8 mouse cellular contexts compared by ENCODE assay signal in the genomic region with DNA sequence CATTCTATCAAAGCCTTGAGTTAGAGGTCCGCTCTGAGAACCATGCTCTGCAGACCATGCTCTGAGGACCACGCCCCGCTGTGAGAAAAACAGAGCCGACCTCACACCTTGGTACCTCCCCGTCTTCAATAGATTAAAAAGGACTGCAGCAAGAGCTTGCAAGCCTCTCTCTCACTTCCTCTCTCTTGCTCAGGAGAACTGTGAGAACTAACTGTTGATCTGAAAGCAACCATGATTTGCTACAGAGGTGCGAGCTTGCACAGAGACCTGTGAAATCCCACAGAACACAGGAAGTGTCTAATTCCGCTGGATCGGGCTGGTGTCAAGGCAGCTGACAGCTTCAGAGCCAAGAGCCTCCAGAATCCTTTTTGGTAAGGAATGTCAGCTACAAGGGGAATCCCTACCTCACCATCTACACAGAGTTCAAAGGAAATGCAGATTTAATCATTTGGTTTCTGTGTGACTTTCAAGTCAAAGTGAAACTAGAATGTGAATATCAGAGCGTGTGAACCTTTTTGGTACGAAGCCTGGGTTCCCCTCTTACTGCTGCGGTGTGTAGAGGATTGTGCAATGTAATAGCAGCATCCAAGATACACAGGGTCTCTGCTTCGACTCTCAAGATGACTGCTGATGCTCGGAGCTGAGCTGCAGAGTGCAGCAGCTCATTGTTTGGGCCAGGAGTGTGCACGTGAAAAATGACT.
DNase-seq lines count a peak whose midpoint lies in the region; ATAC-seq lines count a peak whose summit lies in the region.

No protein-coding gene starts in this region.

- ATAC-seq in kidney, embryonic 16.5 days (ENCODE audit: low FRiP score, low TSS enrichment), result no peak
- no peak for ATAC-seq in heart, embryonic 12.5 days (ENCODE audit: insufficient number of reproducible peaks, low FRiP score)
- ATAC-seq in midbrain, embryonic 16.5 days, result no peak

- 62% methylated on average over 14 of the region's 14 CpGs for WGBS in kidney, embryonic 16.5 days
- 51% methylated on average over 14 of the region's 14 CpGs for whole genome bisulfite sequencing in heart, embryonic 12.5 days
- 81% methylated on average over 14 of the region's 14 CpGs for WGBS in midbrain, embryonic 16.5 days

- H3K9ac ChIP-seq in kidney, embryonic 16.5 days (replicated peaks; ENCODE audit: low read length), result no peak overlapping the region
- H3K9ac ChIP-seq in heart, embryonic 12.5 days, result no peak overlapping the region
- no peak overlapping the region for H3K9ac ChIP-seq in midbrain, embryonic 16.5 days (ENCODE audit: low read depth, low read length)

- no peak for DNase-seq in kidney, adult 18-20 months
- peak; percentile 29 for DNase-seq in lung, postnatal 10 days
- peak; percentile 44 to 57 for DNase-seq in thymus, postnatal 10 days (ENCODE audit: low spot score in 2 of 2)
- DNase-seq in cerebellum, adult 11-12 months, result no peak
- no peak for DNase-seq in ovary, postnatal 14 days (ENCODE audit: low spot score)

- H3K4me2 ChIP-seq in kidney, embryonic 16.5 days (replicated peaks; ENCODE audit: low read depth, low read length), result peak overlapping the region; percentile 15; the same call in 1 of the 2 replicates
- peak overlapping the region; percentile 29 for H3K4me2 ChIP-seq in heart, embryonic 12.5 days
- no peak overlapping the region for H3K4me2 ChIP-seq in midbrain, embryonic 16.5 days (ENCODE audit: low read length)

- H3K27me3 ChIP-seq in kidney, embryonic 16.5 days (ENCODE audit: insufficient read depth, low read length), result no peaks in the 10 kb centered on the region
- H3K27me3 ChIP-seq in heart, embryonic 12.5 days (replicated peaks), result no peaks in the 10 kb centered on the region
- no peaks in the 10 kb centered on the region for H3K27me3 ChIP-seq in midbrain, embryonic 16.5 days (ENCODE audit: control insufficient read depth, insufficient read depth, low read depth, low read length)

- no peak overlapping the region for H3K27ac ChIP-seq in kidney, embryonic 16.5 days (ENCODE audit: low read length)
- no peak overlapping the region for H3K27ac ChIP-seq in heart, embryonic 12.5 days (ENCODE audit: poor library complexity, severe bottlenecking)
- no peak overlapping the region for H3K27ac ChIP-seq in midbrain, embryonic 16.5 days (ENCODE audit: low read length)

- H3K36me3 ChIP-seq in kidney, embryonic 16.5 days (ENCODE audit: insufficient read depth, low read length), result no peaks in the 10 kb centered on the region
- no peaks in the 10 kb centered on the region for H3K36me3 ChIP-seq in heart, embryonic 12.5 days
- H3K36me3 ChIP-seq in midbrain, embryonic 16.5 days (ENCODE audit: control insufficient read depth, insufficient read depth, low read length), result no peaks in the 10 kb centered on the region

- no peaks in the 10 kb centered on the region for H3K4me1 ChIP-seq in kidney, embryonic 16.5 days (ENCODE audit: insufficient read depth, low read length)
- peaks cover 9% of the 10 kb centered on the region; the same call in 1 of the 2 replicates for H3K4me1 ChIP-seq in heart, embryonic 12.5 days (replicated peaks)
- peaks cover 9% of the 10 kb centered on the region for H3K4me1 ChIP-seq in midbrain, embryonic 16.5 days (ENCODE audit: control insufficient read depth, insufficient read depth, low read length)

- H3K9me3 ChIP-seq in kidney, embryonic 16.5 days (ENCODE audit: low read length), result no peaks in the 10 kb centered on the region
- no peaks in the 10 kb centered on the region for H3K9me3 ChIP-seq in heart, embryonic 12.5 days (replicated peaks)
- no peaks in the 10 kb centered on the region; the same call in 1 of the 2 replicates for H3K9me3 ChIP-seq in midbrain, embryonic 16.5 days (replicated peaks; ENCODE audit: control insufficient read depth, low read length, poor library complexity, severe bottlenecking)

- no peak overlapping the region for H3K4me3 ChIP-seq in kidney, embryonic 16.5 days (ENCODE audit: low read length)
- H3K4me3 ChIP-seq in heart, embryonic 12.5 days, result no peak overlapping the region
- H3K4me3 ChIP-seq in midbrain, embryonic 16.5 days (ENCODE audit: low read depth, low read length), result no peak overlapping the region

Comparison
In these comparisons a context has a peak if more than half of its experiments do, and no peak if none do; other contexts are left out.
1. DNase-seq: peak in lung, postnatal 10 days (single experiment) and thymus, postnatal 10 days (2 of 2); none in kidney, adult 18-20 months (single experiment), cerebellum, adult 11-12 months (single experiment) and ovary, postnatal 14 days (single experiment).